Mouse (Mus musculus): Measurements from ENCODE around the gene Olfr297.

Olfr297 gene

GRCm38 (mm10) chr7:86519668-86520067 lies at the start of gene Olfr297:
Gene Olfr297, plus strand, starts transcription at chr7:86519968.
- no peak for DNase-seq (ENCODE audit: low spot score in 2 of 2)

- no peak for DNase-seq (ENCODE audit: low spot score in 2 of 2)
These were observed 27.4 kb upstream of the Olfr297 start, which contains the start of gene Olfr298 for GRCm38 (mm10) chr7:86492384-86492783. Gene Olfr298, minus strand, starts transcription at chr7:86492484.
